Mouse (Mus musculus) liver, adult 2 months (tissue): ENCODE data around the gene Bdh2.

ENCODE experiments used
- CTCF ChIP-seq: fragments of 200-500 bp; IDR thresholded peaks from 2 replicates; pipeline ENCODE4 v1.5.1; 2011; ENCODE audit warnings: low read depth, low read length, control low read depth
- POLR2A ChIP-seq: fragments of 200-500 bp; IDR thresholded peaks from 2 replicates; pipeline ENCODE4 v1.6.1; 2011; ENCODE audit warnings: low read length, control low read depth; ENCODE audit not compliant: insufficient read depth; ENCODE audit errors: extremely low read depth

GRCm38 (mm10) chr3:135312916-135313491 lies 32.0 kb downstream of the Bdh2 start:
- TF ChIP-seq CTCF, result no peak
- no peak for TF ChIP-seq POLR2A
